Comparison of ENCODE assay signal across 15 mouse cellular contexts in genomic region chr7:25026452-25026851, GRCm38 (mm10). TPM values are rescaled to one million over a fixed set of nuclear protein-coding genes. Genes with fewer than 3 reads are reported as not detected.
DNase-seq lines count a peak whose midpoint lies in the region.
"Had no signal": no experiment of that assay in that cellular context is flagged by ENCODE, and none has a peak within 500 bp of the region (broad histone marks: within the 10 kb centered on the region; RNA-seq: fewer than 3 reads in every experiment).

No protein-coding gene starts in this region.

- H3K27ac ChIP-seq in heart, embryonic 10.5 days = peak overlapping the region; percentile 32; the same call in 1 of the 2 replicates
- H3K27ac ChIP-seq: embryonic facial prominence, embryonic 13.5 days; forebrain, embryonic 10.5 days; liver, embryonic 14.5 days; neural tube, embryonic 12.5 days had no signal

- no peak overlapping the region for H3K4me3 ChIP-seq in heart, embryonic 10.5 days
- H3K4me3 ChIP-seq: embryonic facial prominence, embryonic 13.5 days; forebrain, embryonic 10.5 days; neural tube, embryonic 12.5 days had no signal

- peaks cover 27% of the 10 kb centered on the region for H3K4me1 ChIP-seq in heart, embryonic 10.5 days
- H3K4me1 ChIP-seq: embryonic facial prominence, embryonic 13.5 days; neural tube, embryonic 12.5 days had no signal

- no peaks in the 10 kb centered on the region for H3K27me3 ChIP-seq in heart, embryonic 10.5 days (ENCODE audit: insufficient read depth, poor library complexity, severe bottlenecking)
- H3K27me3 ChIP-seq: embryonic facial prominence, embryonic 13.5 days; neural tube, embryonic 12.5 days; Patski had no signal

- H3K36me3 ChIP-seq in heart, embryonic 10.5 days = peaks cover 35% of the 10 kb centered on the region

- WGBS in heart, embryonic 10.5 days = 48% methylated on average over 7 of the region's 7 CpGs

- H3K9me3 ChIP-seq in heart, embryonic 10.5 days = no peaks in the 10 kb centered on the region
- H3K9me3 ChIP-seq: embryonic facial prominence, embryonic 13.5 days; forebrain, embryonic 10.5 days; neural tube, embryonic 12.5 days had no signal

- no peak for DNase-seq in heart, embryonic 10.5 days (ENCODE audit: low spot score)
- no peak for DNase-seq in heart, postnatal 4 days
- DNase-seq in urinary bladder, postnatal 14 days (ENCODE audit: low spot score) = peak; percentile 18
- no peak for DNase-seq in urinary bladder, postnatal 10 days (ENCODE audit: low spot score)
- DNase-seq in adrenal gland, postnatal 14 days = peak; percentile 63
- DNase-seq in lung, adult 18-20 months = no peak
- no peak for DNase-seq in thymus, postnatal 36 days
- DNase-seq in cerebellum, adult 11 months = no peak
- DNase-seq: cerebellum, adult 9-10 months; gastrocnemius, postnatal 25 days had no signal

RNA-seq across cellular contexts. Expression of gene Atp1a3, which starts 20.7 kb away (rescaled TPM):
- polyA plus RNA-seq in heart, embryonic 10.5 days (2016; fragmentation: Nextera tagmentation; extraction: Ambion mirVana) = 2.2 and 3.5 TPM in 2 replicates
- total RNA-seq in heart, postnatal 4 days (2021) = under 1 TPM; 0.31 to 0.47 TPM
- 35.6 and 39.8 TPM in 2 replicates for total RNA-seq in adrenal gland, postnatal 14 days (2021)

RNA-seq across cellular contexts. Expression of gene Grik5, which starts 45.7 kb away (rescaled TPM):
- polyA plus RNA-seq in heart, embryonic 10.5 days (2016; fragmentation: Nextera tagmentation; extraction: Ambion mirVana) = 4.7 and 6.6 TPM in 2 replicates
- 10 to 100 TPM; 14.0 to 15.7 TPM for total RNA-seq in heart, postnatal 4 days (2021)
- 18.6 and 21.3 TPM in 2 replicates for total RNA-seq in adrenal gland, postnatal 14 days (2021)

RNA-seq across cellular contexts. Expression of gene Zfp574, which starts 45.9 kb away (rescaled TPM):
- 25.0 and 30.2 TPM in 2 replicates for polyA plus RNA-seq in heart, embryonic 10.5 days (2016; fragmentation: Nextera tagmentation; extraction: Ambion mirVana)
- total RNA-seq in heart, postnatal 4 days (2021) = 10 to 100 TPM; 13.5 to 16.3 TPM
- total RNA-seq in adrenal gland, postnatal 14 days (2021) = 18.8 and 19.2 TPM in 2 replicates

RNA-seq across cellular contexts. Expression of gene Rabac1, which starts 53.9 kb away (rescaled TPM):
- 114 and 151 TPM in 2 replicates for polyA plus RNA-seq in heart, embryonic 10.5 days (2016; fragmentation: Nextera tagmentation; extraction: Ambion mirVana)
- 100 to 1,000 TPM; 212 to 234 TPM for total RNA-seq in heart, postnatal 4 days (2021)
- total RNA-seq in adrenal gland, postnatal 14 days (2021) = 212 and 238 TPM in 2 replicates

Comparison
In these comparisons a context has a peak if more than half of its experiments do, and no peak if none do; other contexts are left out.
1. DNase-seq: peak in urinary bladder, postnatal 14 days (single experiment) and adrenal gland, postnatal 14 days (single experiment); none in heart, embryonic 10.5 days (single experiment), heart, postnatal 4 days (single experiment), urinary bladder, postnatal 10 days (single experiment), lung, adult 18-20 months (0 of 2), thymus, postnatal 36 days (0 of 2) and cerebellum, adult 11 months (single experiment).
2. RNA of gene Atp1a3, which starts 20.7 kb away (total RNA-seq): 35.6 to 39.8 TPM in adrenal gland, postnatal 14 days; 0.31 to 0.47 TPM in heart, postnatal 4 days; every median in the first group is over 10 times any median in the second.